Mouse (Mus musculus): ENCODE data around the gene A930033H14Rik.

GRCm38 (mm10) chr10:69206081-69206480 lies 6.8 kb downstream of the A930033H14Rik start:
- TF ChIP-seq CTCF (IDR thresholded peaks at IDR 0.05; ENCODE audit: control insufficient read depth, insufficient read depth, low read length), result no peak
- no peak for TF ChIP-seq POLR2A (IDR thresholded peaks at IDR 0.05; ENCODE audit: borderline replicate concordance, control insufficient read depth, low read depth, low read length)
